Mouse (Mus musculus) right cerebral cortex, postnatal 10 days (tissue): ENCODE measurements around the gene Pgbd1.
"Not testable (repeated sequence)": the region's sequence is repeated elsewhere in the genome, so short reads cannot be mapped to it uniquely, and the experiment has no call there.

Source experiments
- DNase-seq, 2 experiments: peaks; one replicate each; pipeline ENCODE4 v3.0.0; 2021; ENCODE audit warnings: low spot score in 2 of 2

Gene Pgbd1

DNA sequence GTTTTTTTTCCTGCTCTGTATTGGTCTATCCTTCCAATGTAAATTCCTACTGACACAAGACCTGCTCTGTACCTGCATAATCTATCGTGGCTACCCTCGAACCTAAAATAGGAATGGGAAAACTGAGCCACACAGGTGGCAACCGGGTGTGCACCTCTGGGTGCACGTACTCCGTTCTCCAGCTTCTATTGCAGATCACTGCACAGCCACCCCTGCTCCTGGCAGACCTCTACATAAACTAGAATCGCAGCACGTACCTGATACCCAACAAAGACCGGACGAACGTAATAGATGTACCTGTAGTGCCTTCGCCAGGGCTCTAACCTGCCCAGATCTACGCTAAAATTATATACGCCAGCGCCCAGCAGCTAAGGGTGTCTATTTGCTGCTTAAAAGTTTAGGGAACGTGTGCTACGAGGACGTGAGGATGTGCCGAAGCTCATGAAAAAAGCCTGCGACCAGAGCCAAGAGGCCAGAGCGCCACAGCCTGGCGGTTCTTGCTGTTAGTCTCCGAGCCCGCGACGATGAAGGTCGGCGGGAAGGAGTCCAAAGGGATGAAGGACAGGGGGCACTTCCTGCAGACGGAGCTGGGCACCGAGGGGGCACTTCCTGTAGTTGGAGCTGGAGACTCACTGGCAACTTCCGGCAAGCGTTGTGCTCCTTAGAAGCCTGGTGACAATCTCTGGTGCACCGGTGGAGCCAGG lies at the start of gene Pgbd1:
TSS of gene Pgbd1 (minus strand) at position 556 of the 704 bp plus-strand sequence.
- peak; percentile 89 to 91 for DNase-seq

- no peak for DNase-seq
These were observed 46.0 kb upstream of the Pgbd1 start for GRCm38 (mm10) chr13:21486881-21487280.

DNA sequence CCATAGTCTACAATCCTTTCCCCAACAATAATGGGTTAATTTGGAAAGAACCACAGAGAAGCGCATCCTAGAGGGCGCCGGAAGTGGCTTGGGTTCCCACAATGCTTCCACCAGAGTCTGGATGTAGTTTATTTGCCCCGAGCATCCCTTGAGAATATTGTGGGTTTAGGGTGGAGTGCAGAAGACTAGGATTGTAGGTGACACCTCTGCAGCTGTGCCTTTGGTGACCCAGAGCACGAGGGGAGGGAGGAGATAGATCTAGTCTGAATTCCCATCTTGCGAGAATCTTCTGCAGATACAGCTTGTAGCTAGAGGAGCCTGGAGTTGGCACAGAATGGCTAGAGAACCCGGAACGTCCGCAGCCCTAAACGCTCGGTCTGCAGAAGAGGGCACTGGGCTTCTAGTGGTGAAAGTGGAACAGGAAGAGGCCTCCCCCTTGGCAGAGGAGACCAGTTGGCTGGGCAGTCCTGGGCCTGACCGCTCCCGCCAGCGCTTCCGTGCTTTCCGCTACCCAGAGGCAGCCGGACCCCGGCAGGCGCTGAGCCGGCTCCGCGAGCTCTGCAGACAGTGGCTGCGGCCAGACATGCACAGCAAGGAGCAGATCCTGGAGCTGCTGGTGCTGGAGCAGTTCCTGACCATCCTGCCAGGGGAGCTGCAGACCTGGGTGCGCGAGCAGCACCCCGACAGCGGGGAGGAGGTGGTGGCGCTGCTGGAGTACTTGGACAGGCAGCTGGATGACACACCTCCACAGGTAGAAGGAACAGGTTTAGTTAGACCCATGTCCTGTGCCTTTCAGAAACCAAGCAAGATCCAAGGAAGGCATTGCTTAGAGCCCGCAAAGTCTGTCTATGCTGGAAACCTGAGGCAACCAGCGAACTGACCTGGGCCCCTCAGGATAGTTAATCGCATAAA lies 38.2 kb upstream of the Pgbd1 start, which contains the start of the genes Zkscan4 and Gm10065:
TSS of gene Zkscan4 (plus strand) at position 149 of the 912 bp plus-strand sequence.
TSS of gene Gm10065 (minus strand) at position 683 of the 912 bp plus-strand sequence.
- peak; percentile 85 to 87 for DNase-seq

DNA sequence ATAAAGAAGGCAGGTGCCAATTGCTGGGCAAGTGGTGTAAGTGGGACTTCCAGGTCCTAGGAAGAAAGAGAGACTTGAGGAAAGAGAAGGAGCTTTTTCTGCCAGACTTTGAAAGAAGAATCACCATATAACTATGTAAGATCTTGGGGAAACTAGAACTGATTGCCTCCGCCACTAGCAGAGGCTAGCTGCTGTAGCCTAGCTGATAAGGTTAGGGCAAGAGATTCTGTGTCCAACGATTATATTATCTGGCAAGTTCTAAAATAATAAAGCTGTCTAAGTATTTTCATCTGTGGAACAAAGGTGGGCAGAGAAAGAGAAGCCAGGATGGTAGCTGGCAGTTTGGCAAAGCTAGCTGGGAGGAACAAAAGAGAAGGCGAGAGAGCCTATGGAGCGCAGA lies 31.6 kb upstream of the Pgbd1 start:
- DNase-seq, result no peak

GRCm38 (mm10) chr13:21469097-21469496 lies 28.2 kb upstream of the Pgbd1 start:
- no peak for DNase-seq

GRCm38 (mm10) chr13:21468061-21469019 lies 27.5 kb upstream of the Pgbd1 start, which contains the start of gene Nkapl:
Gene Nkapl, minus strand, starts transcription at chr13:21468509.
- peak; percentile 83 to 86 for DNase-seq

DNA sequence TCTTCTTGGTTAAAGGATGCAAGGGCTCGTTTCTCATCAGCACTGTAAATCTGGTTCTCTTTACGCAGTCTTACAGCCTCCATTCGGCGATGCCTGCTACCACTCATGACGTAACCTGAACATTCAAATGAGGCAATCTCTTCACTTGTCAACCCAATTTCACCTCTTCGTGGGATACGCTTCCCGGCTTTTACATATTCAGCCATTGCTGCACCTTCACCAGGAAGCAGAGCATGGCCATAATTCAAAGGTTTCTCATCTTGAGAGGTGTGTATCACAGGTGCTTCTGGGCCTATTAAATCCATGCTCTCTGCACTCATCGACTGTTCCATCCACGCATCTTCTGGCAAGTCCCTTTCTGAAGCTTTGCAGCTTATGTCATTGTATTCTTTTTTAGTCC lies 26.5 kb upstream of the Pgbd1 start:
- DNase-seq, result no peak

GRCm38 (mm10) chr13:21462516-21462915 lies 21.7 kb upstream of the Pgbd1 start:
- DNase-seq, result not testable (repeated sequence)

DNA sequence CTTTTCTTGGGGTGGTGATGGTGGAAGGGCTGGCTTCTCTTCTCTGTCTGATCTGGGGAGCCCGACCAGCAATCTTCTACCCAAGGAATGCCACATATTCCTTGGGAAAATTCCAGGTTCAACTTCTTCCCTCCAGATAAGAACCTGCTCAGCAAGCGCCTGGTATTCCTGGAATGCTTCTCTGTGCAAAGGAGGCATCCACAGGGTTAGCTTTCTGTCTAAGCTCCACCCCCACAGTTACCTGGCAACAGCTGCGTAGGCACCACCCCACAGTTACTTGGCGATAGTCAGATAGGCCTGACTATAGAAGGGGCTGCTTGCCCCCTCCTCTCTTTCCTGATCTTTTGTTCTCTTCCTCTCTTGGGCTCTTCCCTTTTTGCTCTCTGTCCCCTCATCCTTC lies 15.5 kb upstream of the Pgbd1 start:
- no peak for DNase-seq

DNA sequence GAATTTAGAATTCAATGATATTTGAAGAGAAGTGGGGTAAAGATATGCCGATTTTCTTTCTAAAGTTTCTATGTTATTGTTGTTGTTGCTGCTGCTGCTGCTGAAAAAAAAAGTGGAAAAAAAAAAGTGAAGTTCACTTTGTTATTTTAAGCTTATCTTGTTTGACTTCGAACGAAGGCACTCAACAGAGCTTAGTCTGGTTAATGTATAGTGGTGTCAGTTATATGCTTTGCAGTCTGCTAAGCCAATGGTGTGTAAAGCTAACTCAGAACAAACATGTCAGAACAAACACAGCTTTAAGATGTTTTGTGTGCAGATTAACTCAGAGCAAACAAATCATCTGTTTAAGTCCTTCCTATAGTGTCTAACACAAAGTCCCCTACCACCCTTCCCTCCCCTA lies 13.3 kb upstream of the Pgbd1 start:
- DNase-seq, result no peak

- peak; percentile 84 to 85 for DNase-seq
These were observed 12.6 kb upstream of the Pgbd1 start, which contains the start of gene Zscan26 for GRCm38 (mm10) chr13:21453449-21453848. Gene Zscan26, minus strand, starts transcription at chr13:21453730.

GRCm38 (mm10) chr13:21453042-21453441 lies 12.2 kb upstream of the Pgbd1 start:
- DNase-seq, result no peak

- no peak for DNase-seq
These were observed 7.2 kb upstream of the Pgbd1 start for GRCm38 (mm10) chr13:21447856-21448614.

GRCm38 (mm10) chr13:21446796-21447195 lies 5.9 kb upstream of the Pgbd1 start:
- no peak for DNase-seq

DNA sequence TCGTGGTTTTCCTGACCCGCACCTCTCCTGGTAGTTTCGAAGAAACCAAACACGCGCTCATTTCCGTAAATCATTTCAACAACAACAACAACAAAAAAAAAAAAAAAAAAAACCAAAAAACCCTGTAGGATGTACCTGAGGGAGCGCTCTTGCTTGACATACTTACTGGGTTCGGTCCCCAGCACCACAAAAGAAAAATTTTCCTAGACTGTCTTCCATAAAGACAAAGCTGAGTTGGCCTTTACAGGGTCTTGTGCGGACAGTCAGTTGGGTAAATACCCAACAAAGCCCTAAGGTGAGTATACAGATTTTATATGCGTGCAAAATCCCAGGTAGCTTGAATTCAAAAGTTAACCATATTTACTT lies 332 bp upstream of the Pgbd1 start:
- DNase-seq, result no peak

- DNase-seq, result no peak
These were observed 5.4 kb downstream of the Pgbd1 start for GRCm38 (mm10) chr13:21435476-21435875.

DNA sequence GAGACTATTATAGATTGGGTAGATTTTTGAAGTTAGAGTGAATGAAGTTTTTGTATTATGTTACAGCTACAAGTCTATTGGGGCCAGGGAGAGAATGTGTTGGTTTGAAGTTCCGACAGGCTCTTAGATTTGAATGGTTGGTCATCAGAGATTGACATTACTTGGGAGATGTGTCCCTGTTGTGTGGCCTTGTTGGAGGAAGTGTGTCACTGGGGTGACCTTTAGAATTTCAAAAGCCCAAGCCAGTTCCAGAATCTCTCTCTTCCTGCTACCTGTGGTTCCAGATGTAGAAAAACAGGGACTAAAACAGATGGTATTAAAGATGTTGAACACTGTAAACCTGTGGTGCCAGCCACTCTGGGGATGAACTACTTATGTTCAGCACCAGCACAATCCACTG lies 13.2 kb downstream of the Pgbd1 start:
- DNase-seq, result no peak

DNA sequence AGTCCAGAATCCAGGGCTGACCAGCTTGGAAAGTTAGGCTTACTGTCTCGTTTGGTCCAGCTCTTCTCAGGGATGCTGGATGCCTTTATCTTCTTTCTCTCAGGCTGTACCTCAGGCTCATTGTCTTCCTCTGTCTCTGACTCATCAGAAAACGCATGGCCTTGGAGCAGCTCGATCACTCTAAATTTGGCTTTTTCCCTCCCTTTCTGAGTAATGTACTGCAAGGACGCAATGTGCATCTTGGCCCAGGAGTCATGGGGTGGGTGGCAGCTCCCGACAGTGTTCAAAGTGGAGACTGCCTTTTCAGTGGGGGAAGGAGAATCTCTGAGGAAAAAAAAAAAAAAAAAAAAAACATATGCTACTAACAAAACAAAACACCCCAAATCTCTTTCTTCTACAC lies 17.6 kb downstream of the Pgbd1 start:
- DNase-seq, result no peak

GRCm38 (mm10) chr13:21418865-21419264 lies 22.0 kb downstream of the Pgbd1 start:
- no peak for DNase-seq

GRCm38 (mm10) chr13:21417298-21418010 lies 23.4 kb downstream of the Pgbd1 start:
- no peak for DNase-seq
